Comparison of ENCODE assay signal across 8 mouse cellular contexts in the genomic region with DNA sequence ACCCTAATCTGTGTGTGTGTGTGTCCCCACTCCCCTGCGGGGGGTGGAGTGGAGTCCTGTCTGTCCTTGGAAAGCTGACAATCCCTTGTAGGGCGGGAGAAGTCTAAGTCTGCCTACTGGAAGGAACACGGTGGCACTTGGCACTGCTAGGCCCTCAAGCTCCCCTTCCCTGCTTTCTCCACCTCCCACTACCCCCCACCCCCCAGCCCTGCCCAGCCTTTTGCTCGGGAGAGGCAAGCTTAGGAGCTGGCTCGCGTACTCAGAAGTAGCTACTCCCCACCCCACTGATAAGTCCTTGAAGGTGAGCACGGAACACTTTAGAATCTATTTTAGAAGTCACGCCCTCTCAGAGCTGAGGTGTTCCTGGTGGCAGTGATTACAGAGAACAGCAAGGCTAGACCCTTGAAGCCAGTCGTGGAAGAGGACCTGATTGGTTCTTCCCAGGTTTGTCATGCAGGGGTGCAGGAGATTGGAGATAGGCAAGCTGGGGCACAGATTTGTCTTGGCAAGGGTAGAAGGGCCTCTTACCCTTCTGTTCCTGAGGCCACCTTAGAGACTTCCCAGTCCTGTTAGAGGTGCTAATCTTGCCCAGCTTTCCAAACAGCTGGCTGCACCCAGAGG. TPM values are rescaled to one million over a fixed set of nuclear protein-coding genes. Genes with fewer than 3 reads are reported as not detected.
A peak's percentile ranks its signal among the peaks of the same experiment; 100 is the strongest.
DNase-seq lines count a peak whose midpoint lies in the region; ATAC-seq and TF ChIP-seq lines count a peak whose summit lies in the region.

No protein-coding gene starts in this region.

- no peak for TF ChIP-seq EP300 in liver, embryonic 14.5 days (IDR thresholded peaks at IDR 0.05; ENCODE audit: low read depth)

- 14% methylated on average over 9 of the region's 9 CpGs for WGBS in liver, embryonic 14.5 days (ENCODE audit: insufficient replicate concordance)
- 4% methylated on average over 9 of the region's 9 CpGs for WGBS in stomach, embryonic 14.5 days

- H3K4me3 ChIP-seq in liver, embryonic 14.5 days (ENCODE audit: insufficient read depth in 1 of 2, low read depth in 2 of 2, low read length in 2 of 2): peak overlapping the region; percentile 13 to 52; a peak in 3 of 4 replicates
- peak overlapping the region; percentile 70 for H3K4me3 ChIP-seq in stomach, embryonic 14.5 days (ENCODE audit: low read depth, low read length)

- no peak for DNase-seq in cerebellum, postnatal 14 days
- peak; percentile 21 for DNase-seq in urinary bladder, postnatal 14 days (ENCODE audit: low spot score)
- no peak for DNase-seq in urinary bladder, postnatal 4 days (ENCODE audit: low spot score in 2 of 2)
- no peak for DNase-seq in liver, embryonic 14.5 days (ENCODE audit: low read depth in 3 of 3, low spot score in 3 of 3)
- no peak for DNase-seq in spleen, postnatal 36 days (ENCODE audit: low spot score in 2 of 2)

- H3K9me3 ChIP-seq in liver, embryonic 14.5 days (ENCODE audit: control insufficient read depth, low read length): no peaks in the 10 kb centered on the region
- no peaks in the 10 kb centered on the region for H3K9me3 ChIP-seq in stomach, embryonic 14.5 days (ENCODE audit: control insufficient read depth, low read depth, low read length)

- no peak overlapping the region for H3K9ac ChIP-seq in liver, embryonic 14.5 days (replicated peaks)
- H3K9ac ChIP-seq in stomach, embryonic 14.5 days (replicated peaks; ENCODE audit: low read depth, low read length): peak overlapping the region; percentile 66

- H3K4me2 ChIP-seq in liver, embryonic 14.5 days (ENCODE audit: low read depth): peak overlapping the region; percentile 61
- H3K4me2 ChIP-seq in stomach, embryonic 14.5 days (replicated peaks; ENCODE audit: low read depth, low read length): peak overlapping the region; percentile 81

- no peak for TF ChIP-seq CTCF in liver, embryonic 14.5 days (IDR thresholded peaks at IDR 0.05; ENCODE audit: low read depth)

- no peak overlapping the region for H3K27ac ChIP-seq in liver, embryonic 14.5 days
- H3K27ac ChIP-seq in stomach, embryonic 14.5 days (ENCODE audit: low read length): peak overlapping the region; percentile 90

- ATAC-seq in cerebellum, adult (ENCODE audit: insufficient number of reproducible peaks, low FRiP score, low TSS enrichment): 0 out of 2 replicates have a peak, but pooled peaks have one; percentile 7
- ATAC-seq in liver, embryonic 14.5 days (ENCODE audit: insufficient read depth): 0 out of 2 replicates have a peak, but pooled peaks have one; percentile 1
- peak; percentile 65 for ATAC-seq in stomach, embryonic 14.5 days (ENCODE audit: insufficient number of reproducible peaks, insufficient read depth, low FRiP score, low read depth)
- no peak for ATAC-seq in activated CD4-positive, CD25-positive, alpha-beta regulatory T cell, adult 4 months

- peaks cover 19% of the 10 kb centered on the region for H3K36me3 ChIP-seq in liver, embryonic 14.5 days (replicated peaks; ENCODE audit: control insufficient read depth, insufficient read depth, low read depth)
- no peaks in the 10 kb centered on the region for H3K36me3 ChIP-seq in stomach, embryonic 14.5 days (ENCODE audit: control insufficient read depth, insufficient read depth, low read length)

- peaks cover 40% of the 10 kb centered on the region for H3K27me3 ChIP-seq in liver, embryonic 14.5 days (ENCODE audit: control insufficient read depth, insufficient read depth, low read length)
- no peaks in the 10 kb centered on the region for H3K27me3 ChIP-seq in stomach, embryonic 14.5 days (ENCODE audit: control insufficient read depth, insufficient read depth, low read length)

- H3K4me1 ChIP-seq in liver, embryonic 14.5 days (replicated peaks; ENCODE audit: control insufficient read depth in 2 of 2, insufficient read depth in 2 of 2, low read length in 1 of 2): peaks cover 0 to 8% of the 10 kb centered on the region in 2 experiments; a peak in 2 of 4 replicates
- H3K4me1 ChIP-seq in stomach, embryonic 14.5 days (ENCODE audit: control insufficient read depth, insufficient read depth, low read length): peaks cover 20% of the 10 kb centered on the region; the same call in 1 of the 2 replicates

RNA-seq across cellular contexts. Expression of gene Cluh, which starts 10.4 kb away (rescaled TPM):
- 28.2 and 29.5 TPM in 2 replicates for polyA plus RNA-seq in liver, embryonic 14.5 days (2012; rRNA removed)
- polyA plus RNA-seq in liver, embryonic 14.5 days (2014; fragmentation: Nextera tagmentation; extraction: Ambion mirVana): 14.3 and 20.3 TPM in 2 replicates
- 24.0 and 24.4 TPM in 2 replicates for polyA plus RNA-seq in stomach, embryonic 14.5 days (2014; fragmentation: Nextera tagmentation; extraction: Ambion mirVana)
- 1 to 10 TPM; 6.8 to 8.1 TPM for polyA plus RNA-seq in activated CD4-positive, CD25-positive, alpha-beta regulatory T cell, adult 4 months (2017; shearing (Covaris generic))

RNA-seq across cellular contexts. Expression of gene Ccdc92b, which starts 19.5 kb away (rescaled TPM):
- polyA plus RNA-seq in liver, embryonic 14.5 days (2012; rRNA removed): 12.7 and 13.1 TPM in 2 replicates
- polyA plus RNA-seq in liver, embryonic 14.5 days (2014; fragmentation: Nextera tagmentation; extraction: Ambion mirVana): 10.2 and 12.6 TPM in 2 replicates
- polyA plus RNA-seq in stomach, embryonic 14.5 days (2014; fragmentation: Nextera tagmentation; extraction: Ambion mirVana): 0.61 and 0.86 TPM in 2 replicates
- polyA plus RNA-seq in activated CD4-positive, CD25-positive, alpha-beta regulatory T cell, adult 4 months (2017; shearing (Covaris generic)): not detected

RNA-seq across cellular contexts. Expression of gene Rap1gap2, which starts 28.2 kb away (rescaled TPM):
- polyA plus RNA-seq in liver, embryonic 14.5 days (2012; rRNA removed): 0.95 and 0.98 TPM in 2 replicates
- 0.56 and 0.71 TPM in 2 replicates for polyA plus RNA-seq in liver, embryonic 14.5 days (2014; fragmentation: Nextera tagmentation; extraction: Ambion mirVana)
- polyA plus RNA-seq in stomach, embryonic 14.5 days (2014; fragmentation: Nextera tagmentation; extraction: Ambion mirVana): 5.6 and 6.6 TPM in 2 replicates
- 1 to 10 TPM; 3.3 to 4.1 TPM for polyA plus RNA-seq in activated CD4-positive, CD25-positive, alpha-beta regulatory T cell, adult 4 months (2017; shearing (Covaris generic))
